Mouse (Mus musculus): ENCODE data around the gene Prp2.
"Not testable (repeated sequence)": the region's sequence is repeated elsewhere in the genome, so short reads cannot be mapped to it uniquely, and the experiment has no call there.

Prp2 gene

DNA sequence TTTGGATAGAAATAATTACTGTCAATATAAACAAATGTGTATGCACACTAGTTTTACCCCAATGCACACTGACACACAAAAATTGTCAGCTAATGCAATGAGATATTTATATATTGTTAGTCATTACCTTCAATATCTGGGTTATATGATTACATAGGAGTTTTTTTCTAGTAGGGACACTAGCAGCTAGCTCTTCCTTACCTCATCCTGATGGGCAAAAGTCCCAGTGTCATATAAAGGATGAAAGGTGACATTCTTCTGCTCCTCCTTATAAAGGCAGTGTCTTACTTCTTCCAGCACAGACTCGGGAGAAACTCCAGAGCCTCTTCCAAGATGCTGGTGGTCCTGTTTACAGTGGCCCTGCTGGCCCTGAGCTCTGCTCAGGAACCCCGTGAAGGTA lies at the start of gene Prp2:
Gene Prp2, plus strand, starts transcription at position 301 of the 400 bp plus-strand sequence.
- not testable (repeated sequence) for DNase-seq (ENCODE audit: low spot score in 2 of 2)

DNA sequence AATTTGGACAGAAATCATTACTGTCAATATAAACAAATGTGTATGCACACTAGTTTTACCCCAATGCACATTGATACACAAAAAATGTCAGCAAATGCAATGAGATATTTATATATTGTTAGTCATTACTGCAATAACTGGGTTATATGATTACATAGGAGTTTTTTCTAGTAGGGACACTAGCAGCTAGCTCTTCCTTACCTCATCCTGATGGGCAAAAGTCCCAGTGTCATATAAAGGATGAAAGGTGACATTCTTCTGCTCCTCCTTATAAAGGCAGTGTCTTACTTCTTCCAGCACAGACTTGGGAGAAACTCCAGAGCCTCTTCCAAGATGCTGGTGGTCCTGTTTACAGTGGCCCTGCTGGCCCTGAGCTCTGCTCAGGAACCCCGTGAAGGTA lies 26.2 kb upstream of the Prp2 start, which contains the start of gene Prh1:
Gene Prh1, plus strand, starts transcription at position 301 of the 400 bp plus-strand sequence.
- not testable (repeated sequence) for DNase-seq (ENCODE audit: low spot score in 2 of 2)

GRCm38 (mm10) chr6:132649399-132649798 lies 53.7 kb downstream of the Prp2 start:
- DNase-seq (ENCODE audit: low spot score in 2 of 2): no peak
